Mouse (Mus musculus) layer of hippocampus, postnatal 10 days (tissue): ENCODE measurements around the gene Ctf2. TPM values are rescaled to one million over a fixed set of nuclear protein-coding genes. Genes with fewer than 3 reads are reported as not detected.
"Not testable (repeated sequence)": the region's sequence is repeated elsewhere in the genome, so short reads cannot be mapped to it uniquely, and the experiment has no call there.

Source experiments
- DNase-seq, 2 experiments: peaks; one replicate each; pipeline ENCODE4 v3.0.0; 2021; ENCODE audit warnings: low spot score in 2 of 2
- total RNA-seq, 2 experiments: library from RNA; stranded (reverse); gene quantifications; 2 replicates each; pipeline ENCODE4 v1.2.3; 2021

Gene Ctf2
- total RNA-seq, 2 experiments from 2014 or later, result not detected

DNA sequence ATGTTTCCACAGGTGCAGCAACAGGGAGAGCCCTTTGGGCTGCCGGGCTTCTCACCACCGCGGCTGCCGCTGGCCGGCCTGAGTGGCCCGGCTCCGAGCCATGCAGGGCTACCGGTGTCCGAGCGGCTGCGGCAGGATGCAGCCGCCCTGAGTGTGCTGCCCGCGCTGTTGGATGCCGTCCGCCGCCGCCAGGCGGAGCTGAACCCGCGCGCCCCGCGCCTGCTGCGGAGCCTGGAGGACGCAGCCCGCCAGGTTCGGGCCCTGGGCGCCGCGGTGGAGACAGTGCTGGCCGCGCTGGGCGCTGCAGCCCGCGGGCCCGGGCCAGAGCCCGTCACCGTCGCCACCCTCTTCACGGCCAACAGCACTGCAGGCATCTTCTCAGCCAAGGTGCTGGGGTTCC is 15.0 kb downstream of the Ctf2 start:
- DNase-seq, result peak; percentile 63 to 78

DNA sequence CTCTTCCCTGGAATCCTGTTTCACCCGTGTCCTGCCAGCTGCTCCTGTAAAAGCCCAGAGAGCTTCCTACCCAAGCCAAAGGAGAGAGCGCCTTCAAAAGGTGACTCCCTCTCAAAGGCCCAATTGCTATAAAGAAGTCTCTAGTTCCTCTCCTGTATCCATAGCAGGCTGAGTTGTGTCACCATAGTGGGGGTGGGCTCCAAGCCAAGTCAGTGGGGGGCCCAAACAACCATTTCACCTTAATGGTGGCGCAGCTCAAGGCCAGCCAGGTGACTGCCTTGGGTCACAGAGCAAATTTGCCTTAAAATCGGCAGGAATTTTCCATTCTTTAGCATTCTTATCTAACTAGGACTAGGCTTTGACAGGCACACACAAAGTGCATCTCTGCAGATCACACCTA is 17.1 kb downstream of the Ctf2 start:
- DNase-seq, result no peak

DNA sequence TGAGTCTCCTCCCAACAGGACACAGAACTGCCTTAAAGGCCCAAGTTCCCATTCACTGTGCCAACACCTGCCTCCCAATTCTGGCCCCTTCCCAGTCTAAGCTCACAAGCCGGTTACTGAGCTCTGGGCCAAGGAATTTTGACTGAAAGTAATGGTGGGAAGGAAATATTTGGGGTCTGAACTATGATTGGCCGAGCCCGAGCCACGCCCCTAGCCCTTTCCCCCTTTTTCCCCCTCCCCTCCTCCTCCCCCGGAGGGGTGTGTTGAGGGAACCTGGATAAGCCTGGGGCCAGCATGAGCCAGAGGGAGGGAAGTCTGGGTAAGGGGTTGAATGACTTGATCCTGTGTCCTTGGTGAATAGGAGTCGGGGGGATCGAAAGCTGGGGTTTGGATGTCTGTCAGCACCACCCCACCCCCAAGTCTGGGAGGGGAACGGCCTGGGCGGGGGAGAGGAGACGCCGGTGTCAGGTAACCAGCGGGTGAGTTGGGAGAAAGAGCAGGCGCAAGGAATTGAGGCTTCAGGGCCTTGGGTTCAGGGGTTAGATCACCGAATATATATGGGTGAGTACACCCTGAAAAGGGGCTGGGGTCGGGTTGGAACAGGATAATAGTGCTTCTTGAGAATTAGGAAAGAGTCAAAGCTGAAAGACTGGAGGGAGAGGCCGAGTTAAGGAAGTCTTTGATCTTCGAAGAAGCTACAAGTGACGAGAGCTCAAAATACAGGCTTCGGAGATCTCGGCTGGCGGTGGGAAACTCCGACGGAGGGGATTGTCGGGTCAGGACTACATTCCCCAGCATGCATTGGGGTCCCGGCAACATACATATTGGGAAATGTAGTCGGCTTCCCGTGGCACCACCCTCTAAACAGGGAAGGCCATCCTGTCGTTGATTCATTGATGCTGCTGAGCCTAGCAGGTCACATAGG is 19.2 kb downstream of the Ctf2 start, which contains the start of gene Ctf1:
Ctf1 (plus strand) TSS at position 276 of the 925 bp plus-strand sequence.
- DNase-seq, result peak; percentile 70 to 77

- no peak for DNase-seq
Measured at GRCm38 (mm10) chr7:127711456-127711855, 20.5 kb downstream of the Ctf2 start.

GRCm38 (mm10) chr7:127711031-127711430 is 20.9 kb downstream of the Ctf2 start:
- DNase-seq, result no peak

- DNase-seq, result no peak
Measured at GRCm38 (mm10) chr7:127709261-127709979, 22.5 kb downstream of the Ctf2 start.

DNA sequence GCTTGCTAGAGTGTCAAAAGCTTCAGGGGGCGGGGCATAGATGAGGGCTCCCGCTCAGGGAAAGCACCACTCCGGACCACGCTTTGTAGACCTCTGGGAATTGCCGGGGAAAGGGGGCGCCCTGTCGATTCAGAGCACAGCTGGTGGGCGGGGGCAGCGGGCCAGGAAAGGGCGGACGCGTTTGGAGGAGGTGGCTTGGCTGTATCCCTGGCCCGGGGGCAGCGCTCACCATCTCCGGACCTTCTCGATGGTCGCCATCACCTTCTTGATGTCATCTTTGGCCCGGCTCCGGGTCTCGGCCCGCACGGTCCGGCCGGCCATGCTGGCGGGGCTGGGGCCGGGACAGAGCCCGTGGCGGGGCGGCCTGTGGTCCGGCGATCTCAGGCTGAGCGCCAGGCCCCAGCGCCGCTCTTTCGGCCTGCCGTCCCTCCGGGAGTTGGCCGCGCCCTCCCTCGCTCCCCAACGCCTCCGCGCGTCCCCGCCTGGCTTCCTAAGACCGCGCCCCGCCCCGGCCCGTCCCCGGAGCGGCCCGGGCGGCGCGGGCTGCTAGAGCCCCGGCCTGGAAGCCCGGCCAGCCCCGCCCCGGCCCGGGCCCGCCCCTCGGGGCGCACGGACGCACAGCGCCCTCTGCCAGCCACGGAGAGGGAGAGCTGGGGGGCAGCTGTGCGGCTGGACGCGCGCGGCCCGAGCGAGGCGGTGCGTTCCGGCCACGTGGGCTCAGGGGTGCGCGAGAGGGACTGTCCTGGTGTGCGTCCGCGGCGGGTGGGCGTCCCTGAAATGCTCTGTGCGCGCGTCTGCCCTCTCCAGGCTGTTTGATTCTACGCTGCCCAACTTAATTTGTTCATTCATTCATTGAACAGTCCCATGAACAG is 23.5 kb downstream of the Ctf2 start, which contains the start of gene Bcl7c:
Bcl7c (minus strand) TSS at position 727 of the 872 bp plus-strand sequence.
- peak; percentile 87 to 91 for DNase-seq

GRCm38 (mm10) chr7:127707957-127708206 is 24.1 kb downstream of the Ctf2 start:
- no peak for DNase-seq

DNA sequence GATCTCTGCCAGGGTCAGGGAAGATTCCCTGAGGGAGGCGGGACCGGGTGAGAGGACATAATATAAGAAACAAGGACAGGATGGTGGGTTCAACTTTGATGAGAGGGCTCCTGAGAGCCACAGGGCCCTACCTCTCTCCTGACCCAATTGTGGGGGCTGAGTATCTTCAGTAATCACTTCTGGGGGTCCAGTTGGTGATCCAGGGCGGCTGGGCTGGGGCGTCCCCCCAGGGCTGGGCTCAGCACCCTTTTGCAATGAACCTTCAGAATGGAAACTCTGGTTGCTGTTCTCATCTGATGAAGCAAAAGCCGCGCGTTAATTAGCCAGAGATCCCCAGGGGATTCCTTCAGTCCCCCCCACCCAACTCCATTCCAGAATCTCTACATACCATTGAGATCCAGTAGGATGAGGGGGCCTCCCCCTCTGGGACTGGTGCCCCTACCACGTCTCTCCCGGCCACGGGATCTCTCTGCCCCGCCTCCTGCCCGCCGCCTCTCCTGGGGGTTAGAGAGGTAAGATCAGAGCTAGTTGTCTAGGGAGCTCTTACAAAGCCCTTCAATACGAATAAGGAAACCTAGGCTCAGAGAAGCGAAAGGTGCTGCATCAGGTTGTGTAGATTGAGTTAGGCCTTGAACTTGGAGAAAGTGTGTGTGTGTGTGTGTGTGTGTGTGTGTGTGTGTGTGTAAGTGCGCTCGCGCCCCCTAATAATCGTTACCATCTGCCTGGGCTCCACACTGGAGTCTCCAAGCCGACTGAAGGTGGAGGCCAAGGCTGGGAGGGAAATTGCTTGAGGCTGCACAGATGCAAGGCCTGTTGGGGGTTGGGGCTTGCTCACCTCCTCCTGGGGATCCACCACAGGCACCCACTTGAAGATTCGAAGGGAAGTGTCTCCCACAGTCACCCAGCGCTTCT is 24.7 kb downstream of the Ctf2 start:
- no peak for DNase-seq

GRCm38 (mm10) chr7:127705706-127706105 is 26.3 kb downstream of the Ctf2 start:
- no peak for DNase-seq

- no peak for DNase-seq
Measured at GRCm38 (mm10) chr7:127704598-127704997, 27.4 kb downstream of the Ctf2 start.

DNA sequence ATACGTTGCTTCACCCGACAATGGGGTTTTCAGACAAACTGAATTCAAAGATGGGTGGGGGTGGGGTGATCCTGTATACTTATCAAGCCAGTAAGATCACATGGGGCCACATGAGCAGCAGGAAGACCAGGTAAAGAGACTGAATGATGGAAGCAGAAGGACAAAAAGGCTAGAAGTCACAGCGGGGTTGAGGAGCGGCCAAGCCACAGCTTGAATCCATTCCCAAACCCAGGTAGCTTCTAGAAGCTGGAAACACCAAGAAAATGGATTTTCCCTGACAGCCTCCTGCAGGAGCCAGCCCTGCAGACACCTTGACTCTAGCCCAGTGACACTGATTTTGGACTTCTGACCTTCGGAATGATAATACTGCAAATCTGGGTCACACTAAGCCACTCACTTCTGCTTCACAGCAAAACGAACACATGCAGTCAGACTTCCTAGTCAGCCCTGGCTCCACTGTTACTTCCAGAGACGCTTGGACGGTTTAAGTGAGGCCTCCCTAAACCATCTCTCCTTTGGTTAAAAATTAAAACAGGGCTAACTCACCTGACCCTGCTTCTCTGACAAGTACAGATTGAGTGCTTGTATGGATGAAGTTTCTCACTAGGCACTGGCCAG is 28.3 kb downstream of the Ctf2 start:
- DNase-seq, result no peak

GRCm38 (mm10) chr7:127700712-127701331 is 31.1 kb downstream of the Ctf2 start:
- DNase-seq, result no peak

DNA sequence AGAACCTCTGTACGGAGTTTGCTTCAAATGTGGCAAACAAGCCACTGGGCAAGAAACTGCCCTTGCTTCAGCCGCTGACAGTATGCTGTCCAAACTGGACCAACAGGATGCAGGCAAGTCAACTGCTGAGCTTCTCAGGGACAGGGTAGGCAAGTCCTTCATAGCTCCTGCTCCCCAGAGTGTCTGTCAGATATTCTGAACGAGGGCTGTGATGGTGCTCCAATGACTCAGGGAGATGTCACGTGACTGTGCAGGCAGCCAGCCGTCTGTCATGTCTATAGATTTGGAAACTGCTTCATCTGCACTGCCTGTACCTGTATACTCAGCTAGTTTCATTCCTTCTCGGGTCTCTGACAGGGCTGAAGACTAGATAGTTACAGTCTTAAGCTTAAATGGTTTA is 33.0 kb downstream of the Ctf2 start:
- no peak for DNase-seq

- not testable (repeated sequence) for DNase-seq
Measured at GRCm38 (mm10) chr7:127693730-127694129, 38.2 kb downstream of the Ctf2 start.

DNA sequence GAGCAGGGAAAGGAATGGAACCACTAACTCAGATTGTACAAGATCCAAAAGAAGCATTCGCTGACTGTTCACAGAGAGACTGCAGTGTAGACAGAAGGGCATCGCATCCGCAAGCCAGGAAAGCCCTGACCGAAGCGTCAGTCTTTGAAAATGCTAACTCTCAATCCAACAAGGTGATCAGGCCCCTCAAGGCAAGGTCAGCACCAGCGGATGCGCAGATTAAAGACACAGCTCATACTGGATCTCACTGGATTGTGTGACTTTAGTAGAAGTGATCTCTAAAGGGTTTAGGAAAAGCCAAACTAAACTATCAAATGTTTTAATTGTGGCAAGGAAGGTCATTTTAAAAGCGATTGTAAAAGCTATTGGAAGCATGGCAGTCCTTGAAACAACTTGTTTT is 38.7 kb downstream of the Ctf2 start:
- DNase-seq, result no peak

DNA sequence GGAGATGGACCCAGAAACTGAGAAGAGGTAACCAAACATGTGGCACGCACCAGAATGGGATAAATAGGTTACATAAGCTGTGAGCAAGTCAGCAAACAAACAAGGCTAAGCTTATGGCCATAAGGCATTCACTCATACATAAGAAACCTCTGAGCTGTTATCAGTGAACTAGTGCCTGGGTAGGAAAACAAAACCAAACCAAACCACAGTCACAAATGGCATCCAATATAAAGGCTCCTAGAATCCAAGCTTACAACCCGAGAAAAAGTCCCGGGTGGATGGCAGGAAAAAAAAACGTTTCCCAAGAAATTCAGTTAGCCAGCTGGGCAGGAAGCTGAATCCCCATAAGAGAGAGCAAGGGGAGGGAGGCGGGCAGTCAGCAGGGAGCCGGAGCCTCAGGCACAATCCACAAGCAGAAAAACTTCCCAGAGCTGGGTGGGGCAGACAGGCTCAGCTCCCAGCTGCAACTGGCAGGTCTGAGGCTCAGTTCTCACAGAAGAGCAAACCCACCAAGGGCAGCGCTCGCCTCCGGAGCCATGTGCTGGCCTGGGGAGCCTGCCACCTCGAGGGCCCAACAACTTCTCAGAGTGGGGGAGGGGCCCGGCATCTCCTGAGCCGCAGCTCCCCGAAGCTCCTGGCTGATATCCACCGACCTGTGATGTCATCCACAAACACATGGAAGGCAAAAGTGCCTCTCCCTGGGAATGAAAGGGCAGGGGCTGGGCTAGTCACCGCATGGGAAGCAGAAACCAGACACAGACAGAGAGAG is 40.6 kb downstream of the Ctf2 start:
- peak; percentile 47 to 67 for DNase-seq

DNA sequence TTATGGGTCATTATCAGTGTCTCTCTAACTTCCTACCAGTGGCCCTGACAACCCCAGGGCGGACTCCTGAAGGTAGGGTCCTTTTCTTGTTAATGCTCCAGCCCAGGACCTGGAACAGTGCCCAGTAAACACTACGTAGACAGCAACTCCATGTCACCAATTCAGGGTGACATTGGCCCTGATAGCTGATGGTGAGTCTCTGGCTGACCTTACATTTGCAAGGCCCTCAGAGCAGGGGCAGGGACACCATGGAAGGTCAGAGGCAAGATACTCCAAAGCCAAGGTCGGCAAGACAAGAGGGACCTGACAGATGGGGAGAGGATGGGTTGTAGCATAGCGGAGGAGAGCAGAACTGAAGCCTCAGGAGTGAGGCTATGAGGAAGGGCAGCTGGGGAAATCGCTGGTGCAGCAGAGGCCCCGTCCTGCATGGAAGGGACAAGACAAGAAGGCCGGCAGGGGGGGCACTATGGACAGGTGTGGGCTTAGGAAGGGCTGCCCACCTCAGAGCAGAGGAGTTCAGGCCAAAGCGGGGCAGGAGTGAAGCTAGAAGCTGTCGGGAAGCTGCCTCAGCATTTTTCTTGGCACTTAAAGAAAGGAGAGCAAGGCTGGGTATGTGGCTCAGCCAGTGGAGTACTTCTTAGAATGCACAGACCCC is 42.2 kb downstream of the Ctf2 start:
- no peak for DNase-seq
